Mouse (Mus musculus) cerebellum, adult 2 months (tissue): Measurements from ENCODE around the gene Acot3.

ENCODE experiments used
- CTCF ChIP-seq: fragments of 200-500 bp; IDR thresholded peaks from 2 replicates; pipeline ENCODE4 v1.5.1; 2011; ENCODE audit warnings: low read depth, mild to moderate bottlenecking, control low read depth, low read length, moderate library complexity, borderline replicate concordance; ENCODE audit not compliant: insufficient read depth
- POLR2A ChIP-seq: fragments of 200-500 bp; IDR thresholded peaks from 2 replicates; pipeline ENCODE4 v1.6.1; 2011; ENCODE audit warnings: low read length, control low read depth, borderline replicate concordance; ENCODE audit not compliant: insufficient read depth

DNA sequence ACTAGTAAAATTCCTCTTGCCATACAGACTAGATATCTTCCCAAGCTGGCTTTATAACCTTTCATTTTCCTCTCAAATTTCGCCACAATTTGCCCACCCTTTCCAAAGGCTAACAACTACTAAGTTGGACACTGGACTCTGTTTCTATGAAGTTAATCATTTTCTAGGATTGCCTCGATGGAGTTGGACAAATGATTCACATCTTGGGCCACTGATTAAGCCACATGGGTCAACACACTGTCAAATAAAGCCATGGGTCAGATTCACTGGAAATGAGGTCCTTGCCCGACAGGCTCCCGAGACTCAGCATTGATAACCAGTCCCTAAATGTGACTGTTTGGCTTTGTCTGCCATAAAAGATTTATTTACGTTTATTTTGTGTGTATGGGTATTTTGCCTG, 9.7 kb upstream of the Acot3 start:
- no peak for TF ChIP-seq CTCF
- TF ChIP-seq POLR2A, result no peak
